Mouse (Mus musculus): Measurements from ENCODE around the gene Npr1.

GRCm38 (mm10) chr3:90420696-90421095 lies 45.0 kb downstream of the Npr1 start:
- TF ChIP-seq CTCF (IDR thresholded peaks at IDR 0.05; ENCODE audit: low read depth, low read length), result no peak
- TF ChIP-seq POLR2A (IDR thresholded peaks at IDR 0.05; ENCODE audit: insufficient read depth, low read length), result no peak

All from ES-Bruce4 (cell line).